Mouse (Mus musculus): ENCODE results near the gene 4933411K16Rik.

Gene 4933411K16Rik

DNA sequence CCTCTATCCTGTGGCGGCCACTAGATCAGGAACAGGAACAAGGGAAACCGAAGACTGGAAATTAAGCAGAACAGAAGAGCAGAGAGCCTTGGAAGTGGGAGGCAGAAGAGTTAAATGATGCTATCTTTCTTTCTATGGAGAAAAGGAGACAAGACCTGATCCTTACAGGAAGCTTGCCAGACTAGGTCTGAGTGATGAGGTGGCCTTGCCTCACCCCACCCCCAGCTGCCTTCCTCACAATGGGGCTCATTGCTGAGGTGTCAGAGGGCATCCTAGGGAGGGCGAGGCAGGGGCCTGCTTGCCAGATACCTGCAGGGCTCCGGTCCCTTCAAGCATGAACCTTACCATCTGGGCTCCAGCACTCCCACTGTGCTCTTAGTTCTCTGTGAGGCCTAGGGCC lies at the start of gene 4933411K16Rik:
TSS of gene 4933411K16Rik (plus strand) at position 301 of the 400 bp plus-strand sequence.
- no peak for DNase-seq

DNA sequence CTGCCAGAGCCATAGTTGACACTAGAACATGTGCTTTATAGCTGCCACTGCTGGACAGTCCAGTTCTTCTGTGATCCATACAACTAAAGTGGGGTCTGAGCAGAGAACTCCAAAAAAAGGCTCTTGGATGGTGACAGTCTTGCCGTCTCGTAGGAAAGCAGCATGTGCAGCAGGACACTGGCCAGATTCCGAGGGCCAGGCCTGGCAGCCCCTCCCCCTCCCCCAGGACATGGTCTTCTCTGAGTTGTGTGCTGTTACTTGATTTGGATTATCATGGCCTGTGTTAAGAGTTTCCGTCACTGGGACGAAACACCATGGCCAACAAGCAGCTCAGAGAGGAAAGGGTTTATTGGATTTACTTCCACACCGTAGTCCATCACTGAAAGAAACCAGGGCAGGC lies 47.8 kb upstream of the 4933411K16Rik start:
- DNase-seq = no peak

DNA sequence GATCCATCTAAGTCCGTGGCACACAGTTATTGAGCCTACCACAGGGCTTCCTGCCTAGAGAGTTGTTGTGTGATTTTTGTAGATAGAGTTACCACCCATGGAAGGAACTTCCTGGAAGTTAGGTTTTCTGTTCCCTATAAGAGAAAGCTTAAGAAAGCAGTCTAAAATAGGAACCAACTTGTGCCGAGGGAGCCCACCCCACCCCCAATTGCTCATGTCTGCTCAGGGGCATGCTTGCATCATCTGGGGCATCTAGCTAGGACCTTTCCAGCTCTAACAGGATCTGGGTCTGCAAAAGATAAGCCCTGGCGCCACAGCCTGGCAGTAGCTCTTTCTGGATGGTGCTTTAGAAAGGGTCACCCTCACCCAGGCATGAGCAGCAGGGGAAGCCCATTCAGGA lies 46.4 kb upstream of the 4933411K16Rik start:
- DNase-seq = peak; percentile 97

DNA sequence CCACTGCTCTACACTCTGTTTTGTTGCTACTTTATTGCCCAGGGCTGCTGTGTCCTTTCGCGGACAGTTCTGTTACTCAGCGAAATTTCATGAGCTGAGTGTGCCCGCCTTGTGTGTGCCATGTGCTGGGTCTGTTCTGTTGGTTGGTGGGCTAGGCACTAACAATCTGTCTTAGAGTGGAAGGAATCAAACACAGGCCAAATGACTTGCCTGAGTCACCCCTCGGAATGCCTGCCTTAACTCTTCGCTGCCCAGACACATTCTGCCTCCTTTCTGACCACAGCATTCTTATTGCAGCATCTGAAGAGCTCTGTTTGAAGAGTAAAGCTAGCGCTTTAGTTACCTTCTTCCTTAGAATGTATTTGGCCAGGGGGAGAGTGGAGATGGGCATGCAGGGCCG lies 45.5 kb upstream of the 4933411K16Rik start:
- DNase-seq = no peak

DNA sequence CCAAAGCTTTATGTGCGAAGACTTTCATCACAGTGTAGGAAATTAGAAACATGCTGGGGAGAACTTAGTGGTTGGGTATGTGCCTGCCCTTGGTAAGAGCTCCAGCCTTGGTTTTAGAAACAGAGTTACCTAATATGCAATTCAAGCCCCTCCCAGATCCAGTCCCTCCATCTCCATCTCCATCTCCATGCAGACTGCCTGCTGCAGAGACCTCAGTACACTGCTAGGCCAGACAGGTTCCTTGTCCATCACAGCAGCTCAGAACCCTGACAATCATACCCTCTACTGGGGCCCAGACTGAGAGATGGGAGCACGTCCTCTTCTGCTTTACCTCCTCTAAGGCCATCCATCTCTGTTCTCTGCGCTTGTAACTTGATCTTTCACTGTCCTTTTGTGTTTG lies 43.5 kb upstream of the 4933411K16Rik start:
- no peak for DNase-seq

DNA sequence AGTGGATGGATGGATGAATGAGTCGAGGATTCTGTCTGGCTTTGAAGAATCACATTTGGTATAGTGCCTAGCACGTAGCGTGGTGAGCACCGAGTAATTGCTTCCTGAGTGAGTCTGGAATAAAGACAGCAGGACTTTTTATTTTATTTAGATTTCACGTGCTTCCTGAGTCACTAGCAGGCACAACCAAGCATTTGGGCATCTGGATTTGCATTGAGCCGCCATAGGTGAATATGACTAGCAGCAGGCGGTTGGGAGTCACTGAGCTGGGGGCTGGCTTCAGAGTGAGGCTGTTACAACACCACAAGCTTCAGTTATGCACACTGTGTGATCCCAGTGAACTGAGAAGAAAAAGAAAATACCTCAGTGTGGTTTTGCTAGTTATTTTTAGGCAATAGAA lies 43.0 kb upstream of the 4933411K16Rik start:
- no peak for DNase-seq

DNA sequence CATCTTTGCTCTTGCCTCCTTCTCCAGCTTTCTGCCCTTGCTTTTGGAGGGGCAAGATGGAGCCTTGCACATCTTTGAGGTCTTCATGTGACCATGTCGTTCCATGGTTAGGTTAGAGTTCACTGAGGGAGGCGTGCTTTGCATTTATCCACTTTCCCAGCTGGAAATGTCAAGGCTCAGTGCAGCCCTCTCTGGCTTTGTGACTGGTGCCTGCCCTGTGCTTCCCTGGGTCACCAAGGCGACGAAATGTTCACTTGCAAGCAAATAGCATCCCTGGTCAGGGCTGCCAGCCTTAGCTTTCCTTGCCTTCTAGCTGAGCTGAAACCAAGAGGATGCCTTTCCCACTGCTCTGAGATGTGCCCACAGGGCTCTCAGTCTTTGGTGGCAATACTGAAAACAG lies 41.6 kb upstream of the 4933411K16Rik start:
- DNase-seq = no peak

DNA sequence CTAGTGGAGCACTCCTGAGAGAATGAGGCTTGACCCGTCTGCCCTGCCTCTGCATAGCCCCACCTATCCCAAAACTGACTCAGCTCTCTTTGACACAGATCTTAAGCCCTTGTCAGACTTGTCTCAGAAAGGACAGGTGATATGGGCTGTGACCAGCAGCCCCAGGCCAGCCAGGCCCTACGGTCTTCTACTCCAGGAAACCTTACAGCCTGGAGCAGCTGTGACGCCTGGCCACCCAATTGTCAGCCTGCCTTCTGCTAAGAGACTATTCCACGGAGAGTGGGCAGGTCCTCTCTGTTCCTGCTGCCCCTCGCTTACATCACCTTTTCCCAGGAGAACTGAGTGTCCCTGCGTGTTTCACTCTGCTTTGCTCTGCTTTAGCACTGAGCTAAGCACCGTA lies 40.9 kb upstream of the 4933411K16Rik start:
- DNase-seq = peak; percentile 92

DNA sequence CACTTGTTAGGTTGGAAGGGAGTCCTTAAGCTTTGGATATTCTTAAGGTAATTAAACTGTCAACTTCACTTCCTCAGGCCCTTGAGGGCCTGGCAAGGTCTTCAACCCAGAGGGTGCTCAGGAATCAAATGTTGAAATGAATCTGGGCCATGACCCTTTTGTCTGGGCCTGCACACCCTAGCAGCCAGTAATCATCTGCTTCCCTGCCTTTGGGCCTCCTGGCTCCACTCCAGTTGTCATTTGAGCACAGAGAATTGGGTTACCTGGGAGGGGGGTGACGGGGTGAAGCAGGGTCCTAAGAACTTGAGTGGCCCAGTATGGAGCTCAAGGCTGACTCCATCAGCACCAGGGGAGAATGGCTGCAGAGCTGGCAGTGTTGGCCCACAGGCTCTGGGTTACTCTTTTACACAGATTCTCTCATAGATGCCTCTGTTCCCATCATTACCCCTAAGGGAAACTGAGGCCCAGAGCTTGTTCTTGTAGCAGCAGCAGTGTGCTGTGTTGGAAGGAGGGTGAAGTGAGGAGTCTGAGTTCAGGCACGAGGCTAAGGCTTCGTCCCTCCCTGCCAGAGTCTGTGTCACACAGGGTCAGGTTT lies 37.7 kb upstream of the 4933411K16Rik start:
- peak; percentile 93 for DNase-seq

DNA sequence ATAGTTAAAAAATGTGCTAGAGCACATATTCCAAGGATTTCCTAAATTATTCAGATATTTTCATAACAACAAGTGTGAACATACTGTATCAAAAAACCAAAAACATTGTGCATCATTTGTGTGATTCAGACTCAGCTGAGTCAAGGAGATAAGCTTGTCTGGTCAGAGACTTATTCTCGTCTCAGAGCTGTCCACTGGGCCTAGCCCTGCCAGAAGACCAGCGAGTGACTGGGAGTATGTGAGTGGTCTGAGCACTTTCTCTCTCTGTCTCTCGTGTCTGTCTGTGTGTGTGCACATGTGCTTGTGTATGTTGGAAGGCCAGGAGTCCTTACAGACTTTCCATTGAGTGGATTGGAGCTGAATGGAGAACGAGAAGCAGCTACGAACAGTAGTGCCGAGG lies 37.0 kb upstream of the 4933411K16Rik start:
- DNase-seq = no peak

DNA sequence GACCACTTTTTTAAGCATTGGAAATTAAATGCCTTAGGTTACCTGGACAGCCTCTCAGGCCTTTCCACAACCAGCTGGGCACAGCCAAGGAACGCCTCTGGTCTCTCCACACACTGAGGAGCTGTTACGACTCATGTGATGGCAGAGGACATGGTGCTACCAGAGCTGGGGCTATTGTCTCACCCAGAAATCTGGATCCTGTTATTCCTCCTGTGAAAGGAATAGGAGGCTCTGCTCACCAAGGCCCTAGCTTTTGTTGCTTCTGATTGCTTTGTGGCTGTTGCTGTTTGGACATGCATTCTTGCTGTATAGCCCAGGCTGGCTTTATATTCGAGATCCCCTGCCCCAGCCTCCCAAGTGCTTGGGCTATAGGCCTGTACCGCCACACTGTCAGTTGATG lies 35.8 kb upstream of the 4933411K16Rik start:
- no peak for DNase-seq

DNA sequence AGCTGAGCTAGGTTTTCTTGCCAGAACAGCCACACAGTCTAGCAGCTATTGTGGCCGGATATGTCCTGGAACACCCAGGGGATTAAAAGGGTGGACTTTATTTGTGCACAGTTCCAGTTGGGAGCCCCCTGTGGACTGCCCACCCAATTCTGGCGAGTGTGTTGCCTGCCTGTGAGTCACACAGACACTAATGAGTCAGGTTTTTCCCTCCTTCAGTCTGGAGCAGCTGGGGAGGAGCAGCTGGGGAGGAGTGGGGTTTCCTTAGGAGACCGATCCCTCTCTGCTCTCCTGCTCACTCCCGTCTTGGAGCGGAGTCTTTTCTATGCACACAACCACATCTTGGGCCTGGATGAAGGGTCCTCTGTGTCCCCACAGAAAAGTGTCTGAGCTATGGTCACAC lies 35.2 kb upstream of the 4933411K16Rik start:
- DNase-seq = peak; percentile 98

DNA sequence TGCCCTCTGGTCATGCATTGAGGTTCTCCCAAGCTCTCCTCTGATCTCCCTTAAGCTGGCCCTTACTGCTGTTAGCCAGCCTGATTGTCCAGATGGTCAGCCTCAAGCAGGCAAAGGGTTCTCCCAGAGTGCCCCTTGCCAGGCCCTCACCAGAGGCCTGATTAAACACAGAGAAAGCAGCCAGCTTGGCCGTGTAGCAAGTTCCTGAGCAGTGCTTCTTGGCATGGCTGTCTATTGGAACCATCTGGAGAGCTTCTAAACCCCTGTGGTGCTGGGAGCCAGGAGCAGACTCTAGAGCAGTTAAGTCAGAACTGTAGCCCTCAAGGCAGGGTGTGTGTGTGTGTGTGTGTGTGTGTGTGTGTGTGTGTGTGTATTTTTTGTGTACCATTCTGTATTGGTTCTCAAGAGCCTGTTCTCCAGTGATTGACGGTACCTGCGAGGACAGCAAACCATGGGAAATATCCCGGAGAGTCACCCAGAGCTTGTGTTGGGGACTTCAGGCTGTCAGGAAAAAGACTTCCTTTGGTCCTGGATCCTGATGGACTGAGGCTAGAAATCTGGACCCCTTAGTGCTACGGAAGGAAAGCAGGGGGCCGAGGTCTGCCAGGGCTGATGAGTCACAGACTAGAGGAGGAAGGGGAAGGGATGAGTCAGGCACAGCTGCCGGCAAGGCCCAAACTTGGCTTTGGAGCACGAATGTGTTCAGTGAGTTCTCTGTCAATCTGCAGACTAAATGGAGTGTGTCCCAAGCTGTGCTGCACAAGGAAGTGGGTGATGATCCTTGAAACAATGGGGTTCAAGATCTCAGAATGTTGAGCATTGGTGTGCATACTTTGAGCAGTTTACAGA lies 34.4 kb upstream of the 4933411K16Rik start:
- DNase-seq = peak; percentile 99

DNA sequence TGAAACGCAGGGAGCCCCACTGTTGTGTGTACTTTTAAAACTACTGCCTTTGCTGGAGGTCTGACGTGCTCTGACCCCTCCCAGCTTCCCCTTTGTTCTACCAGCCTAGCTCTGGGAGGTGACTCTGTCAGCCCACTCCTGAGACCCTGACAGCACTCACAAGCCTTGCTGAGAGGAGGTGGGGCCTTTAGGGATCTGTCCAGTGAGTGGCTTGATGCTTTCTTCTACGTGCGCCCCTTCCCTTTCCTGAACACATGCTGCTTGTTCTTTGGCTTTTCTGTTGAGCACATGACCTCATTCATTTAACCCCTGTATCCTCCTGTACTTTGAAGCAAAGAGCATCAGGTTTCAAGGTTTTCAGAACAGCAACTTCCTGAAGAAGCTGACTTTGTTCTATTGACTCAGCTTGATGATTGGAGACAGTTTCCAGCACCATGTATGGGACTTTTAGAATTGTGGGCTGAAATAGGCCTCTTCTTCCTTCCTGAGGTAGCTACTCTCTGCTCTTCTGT lies 33.0 kb upstream of the 4933411K16Rik start:
- DNase-seq = peak; percentile 92

DNA sequence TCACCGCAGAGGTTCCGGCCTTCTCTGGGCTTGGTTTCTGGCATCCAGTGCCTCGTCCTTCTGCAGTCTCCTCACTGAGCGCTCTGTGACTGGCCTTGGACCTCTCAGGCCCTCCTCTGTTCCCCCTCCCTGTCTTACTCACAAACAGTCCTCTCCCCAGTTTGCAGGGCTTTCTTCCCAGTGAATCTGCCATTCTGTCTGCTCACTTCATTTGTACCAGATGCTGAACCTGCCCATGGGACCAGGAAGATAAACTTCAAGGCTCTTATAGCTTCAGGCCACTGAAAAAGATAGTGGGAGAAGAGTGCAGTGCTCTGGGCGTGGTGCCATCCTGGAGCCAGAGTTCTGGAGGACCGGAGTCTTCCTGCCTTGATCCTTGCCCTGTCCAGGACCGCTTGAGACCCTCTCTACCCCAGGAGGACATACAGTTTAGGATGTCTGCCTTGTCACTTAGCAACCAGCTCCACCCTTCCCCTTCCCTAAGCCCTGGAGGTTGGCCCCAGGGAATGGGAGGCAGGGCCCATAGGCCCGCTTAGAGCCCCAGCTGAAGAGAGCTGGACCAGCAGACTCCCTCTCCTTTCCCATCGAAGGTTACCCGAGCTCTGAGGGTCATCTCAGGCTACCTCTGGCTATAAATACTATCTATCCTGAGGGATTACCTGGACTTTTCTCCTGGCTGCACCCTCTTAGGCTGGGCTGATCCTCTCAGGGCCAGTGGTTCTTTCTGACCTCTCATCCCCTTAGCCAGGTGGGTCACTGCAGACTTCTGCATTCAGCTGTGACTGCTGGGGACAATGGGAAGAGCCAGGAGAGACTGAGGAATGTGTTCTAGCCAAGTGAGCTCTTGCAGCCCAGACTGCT lies 30.1 kb upstream of the 4933411K16Rik start:
- peak; percentile 96 for DNase-seq

DNA sequence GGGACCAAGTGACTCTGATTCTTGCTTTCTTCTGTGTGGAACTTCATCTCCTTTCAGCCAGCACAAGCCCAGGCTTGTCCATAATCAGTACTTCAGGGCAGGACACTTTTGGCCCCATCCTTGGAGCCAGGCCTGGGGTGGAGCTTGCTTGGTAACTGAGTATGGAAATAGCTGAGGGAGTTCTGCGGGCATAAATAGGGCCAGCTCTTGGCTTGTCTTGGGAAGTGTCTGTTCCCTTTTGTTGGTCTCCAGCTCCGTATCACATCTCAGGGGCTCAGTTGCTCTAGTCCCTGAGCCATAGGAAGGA lies 29.6 kb upstream of the 4933411K16Rik start:
- peak; percentile 91 for DNase-seq

DNA sequence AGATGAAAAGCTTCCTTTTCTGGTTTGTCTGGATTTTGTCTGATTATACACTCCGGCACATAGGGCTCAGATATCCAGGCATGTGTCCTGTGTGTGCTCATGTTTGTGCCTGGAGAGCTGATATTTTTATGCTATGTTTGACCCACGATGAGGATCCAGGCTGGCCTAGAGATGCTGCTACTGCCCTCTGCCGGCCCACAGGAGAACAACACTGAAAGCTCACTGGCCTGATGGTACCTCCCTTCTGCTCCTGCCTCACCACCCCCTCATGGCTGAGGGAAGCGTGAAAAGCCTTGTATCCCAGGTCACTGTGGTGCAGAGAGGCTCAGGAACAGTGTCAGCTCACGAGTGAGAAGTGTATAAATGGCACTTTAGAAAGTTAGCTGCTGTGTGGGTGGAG lies 25.9 kb upstream of the 4933411K16Rik start:
- peak; percentile 98 for DNase-seq

DNA sequence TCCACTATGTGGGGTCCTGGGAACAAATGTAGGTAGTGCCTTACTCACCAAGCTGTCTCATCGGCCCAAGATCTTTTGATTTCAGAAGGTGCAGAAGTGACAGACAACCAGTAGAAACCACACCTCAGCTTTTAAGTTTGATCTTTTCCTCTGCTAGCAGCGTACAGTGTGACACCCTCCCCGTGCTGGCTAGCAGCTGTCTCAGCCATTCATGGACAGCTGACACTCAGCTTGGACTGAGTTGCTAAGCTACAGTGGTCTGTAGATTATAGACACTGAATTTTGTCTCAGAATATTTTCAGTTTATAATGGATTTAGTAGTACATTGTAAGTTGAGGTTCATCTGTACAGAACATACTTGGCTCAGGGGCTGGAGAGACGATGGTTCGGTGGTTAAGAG lies 20.9 kb upstream of the 4933411K16Rik start:
- no peak for DNase-seq

DNA sequence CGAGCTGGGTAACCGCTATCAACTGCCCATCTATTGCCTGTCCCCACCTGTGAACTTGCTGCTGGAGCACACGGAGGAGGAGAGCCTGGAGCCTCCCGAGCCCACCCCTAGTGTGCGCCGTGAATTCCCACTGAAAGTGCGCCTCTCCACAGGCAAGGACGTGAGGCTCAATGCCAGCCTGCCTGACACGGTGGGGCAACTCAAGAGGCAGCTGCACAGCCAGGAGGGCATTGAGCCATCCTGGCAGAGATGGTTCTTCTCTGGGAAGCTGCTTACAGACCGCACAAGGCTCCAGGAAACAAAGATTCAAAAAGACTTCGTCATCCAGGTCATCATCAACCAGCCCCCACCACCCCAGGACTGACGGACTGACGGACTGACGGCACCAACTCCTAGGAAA lies 18.4 kb upstream of the 4933411K16Rik start:
- DNase-seq = no peak

DNA sequence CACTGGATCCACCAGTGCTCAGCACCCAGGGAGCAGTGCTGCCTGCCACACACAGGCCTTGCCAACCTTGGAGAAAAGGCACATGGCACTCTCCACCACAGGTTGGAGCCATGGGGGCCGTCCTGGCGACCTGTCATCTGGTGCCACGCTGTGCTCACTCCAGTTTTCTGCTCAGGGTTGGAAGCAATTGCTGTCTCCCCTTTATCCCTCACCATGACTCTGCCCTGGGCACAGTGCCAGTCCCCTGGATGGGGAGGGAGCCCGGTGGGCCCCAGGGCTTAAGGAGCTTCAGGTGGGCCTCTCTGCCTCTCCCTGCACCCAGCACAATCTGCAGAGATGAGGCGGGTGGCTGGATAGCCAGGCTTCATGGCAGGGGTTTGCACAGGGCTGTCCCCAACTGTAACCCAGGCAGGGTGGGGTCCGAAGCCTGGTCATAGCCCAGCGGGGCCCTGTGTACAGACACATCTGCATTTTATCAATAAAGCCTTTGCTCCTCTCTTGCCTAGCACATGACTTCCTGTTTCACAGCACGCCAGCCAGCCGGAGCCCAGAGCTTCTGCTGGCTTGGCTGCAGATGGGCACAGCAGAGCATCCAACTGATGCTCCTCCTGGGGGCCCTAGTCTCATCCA lies 17.8 kb upstream of the 4933411K16Rik start:
- DNase-seq = peak; percentile 92

DNA sequence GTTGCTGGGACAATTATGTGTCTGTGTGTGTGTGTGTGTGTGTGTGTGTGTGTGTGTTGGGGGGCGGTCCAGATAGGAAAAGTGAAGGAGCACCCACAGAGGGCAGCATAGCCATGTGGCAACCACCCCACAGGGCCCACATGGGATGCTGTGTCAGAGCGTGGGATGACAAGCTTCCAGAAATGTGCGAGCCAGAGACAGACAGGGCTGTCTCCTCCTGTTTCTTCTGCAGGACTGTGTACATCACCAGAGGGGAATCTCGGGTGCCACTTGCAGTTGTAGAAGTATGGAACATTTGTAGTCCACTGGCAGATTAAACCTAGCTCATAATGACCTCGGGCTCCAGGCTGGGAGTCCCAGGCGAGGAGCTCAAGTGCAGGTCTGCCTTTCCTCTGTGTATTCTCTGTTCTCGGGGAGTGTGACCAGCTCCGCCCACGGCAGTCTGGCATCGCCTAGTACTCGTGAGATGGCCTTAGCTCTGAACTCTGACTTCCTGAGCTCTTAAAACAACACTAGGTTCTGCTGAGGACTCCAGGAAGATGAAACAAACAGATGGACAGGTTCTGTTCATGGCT lies 17.1 kb upstream of the 4933411K16Rik start:
- DNase-seq = no peak

DNA sequence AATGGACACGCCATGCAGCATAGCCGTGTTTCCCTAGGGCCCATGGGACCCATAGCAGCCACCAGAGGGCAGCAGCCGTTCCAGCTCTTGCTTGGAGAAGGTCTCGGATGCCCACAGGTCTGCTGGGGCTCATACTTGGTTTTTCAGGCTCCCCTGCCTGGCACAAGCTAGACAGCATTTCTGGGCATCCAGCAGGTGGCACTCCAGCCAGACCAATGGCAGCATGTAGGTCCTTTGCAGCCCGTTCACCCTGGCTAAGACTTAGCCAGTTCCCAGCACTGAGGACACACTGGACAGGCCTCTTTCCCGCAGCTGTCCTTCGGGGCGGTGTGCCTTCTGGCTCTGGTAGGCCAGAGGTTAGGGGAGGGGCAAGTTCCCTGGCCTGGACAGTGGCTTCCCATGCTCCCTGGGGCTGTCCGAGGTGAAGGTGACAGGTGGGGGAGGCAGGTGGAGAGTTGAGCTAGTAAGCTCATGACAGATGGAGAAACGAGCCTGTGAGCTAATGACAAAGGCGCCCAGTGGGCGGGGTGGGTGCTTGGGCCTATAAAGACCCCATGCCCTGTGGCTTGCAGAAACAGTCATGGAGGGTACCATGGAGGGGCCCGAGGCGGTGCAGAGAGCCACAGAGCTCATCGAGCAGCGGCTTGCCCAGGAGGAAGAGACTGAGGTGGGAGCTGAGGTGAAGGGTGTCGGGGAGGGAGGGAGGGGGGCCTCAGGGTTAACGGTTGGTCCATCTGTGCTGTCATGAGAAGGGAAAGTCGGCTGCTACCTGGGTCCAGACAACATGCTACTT lies 16.4 kb upstream of the 4933411K16Rik start, which contains the start of gene Ankrd2:
TSS of gene Ankrd2 (plus strand) at position 545 of the 793 bp plus-strand sequence.
- DNase-seq = peak; percentile 99
